Mouse (Mus musculus): ENCODE measurements at regions not wholly inside any gene's neighbourhood (a gene's known extent, or its start where the extent isn't known, plus 50 kb on each side); places are given as distances from the start of the nearest gene placed in this dataset.

DNA sequence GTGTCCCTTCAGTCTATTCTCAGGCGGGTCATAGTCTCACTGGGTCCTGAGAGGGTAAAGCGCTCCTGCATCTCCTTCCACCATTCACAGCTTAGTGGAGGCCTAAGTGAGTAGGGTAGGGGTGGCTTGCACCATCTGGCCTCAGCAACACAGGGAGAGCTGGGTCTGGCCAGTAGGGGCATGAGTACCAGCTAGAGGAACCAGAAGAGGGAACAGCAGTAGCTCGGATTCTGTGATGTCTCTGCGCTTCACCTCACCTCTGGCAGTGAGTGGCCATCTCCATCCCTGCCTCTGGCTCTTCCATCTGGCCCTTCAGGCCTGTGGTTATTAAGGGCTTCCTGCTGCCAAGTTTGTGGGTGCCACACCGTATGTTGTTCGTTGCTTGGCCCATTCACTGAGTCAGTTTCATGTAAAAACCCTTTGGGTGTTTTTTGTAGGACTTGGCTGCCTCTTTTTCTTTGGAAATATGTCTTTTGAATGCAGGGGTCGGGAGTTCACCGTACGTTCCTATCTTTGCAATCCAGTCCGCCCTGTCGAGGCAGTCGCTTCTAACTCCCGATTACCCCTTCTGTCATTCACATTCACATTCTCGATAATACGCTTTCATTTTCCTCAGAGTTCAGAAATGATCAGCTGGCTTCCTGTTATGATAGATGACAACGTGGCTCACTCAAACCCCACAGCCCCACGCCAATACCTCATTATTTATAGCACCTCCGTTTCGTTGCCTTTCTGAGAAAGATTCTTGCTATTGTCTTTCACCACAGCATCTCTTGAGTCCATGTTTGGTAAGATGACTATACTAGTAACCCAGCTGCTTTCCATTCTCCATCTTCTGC, 99.4 kb upstream of the Mrps10 start:
- TF ChIP-seq CTCF (IDR thresholded peaks at IDR 0.05; ENCODE audit: control insufficient read depth, insufficient read depth, insufficient replicate concordance, low read depth, low read length): no peak
- no peak for TF ChIP-seq POLR2A (IDR thresholded peaks at IDR 0.05; ENCODE audit: control insufficient read depth, low read depth, low read length)

Data from testis, adult 2 months (tissue).